Mouse (Mus musculus) left cerebral cortex, postnatal 36 days (tissue): ENCODE measurements at regions not wholly inside any gene's neighbourhood (a gene's known extent, or its start where the extent isn't known, plus 50 kb on each side); places are given as distances from the start of the nearest gene placed in this dataset.
A peak's percentile ranks its signal among the peaks of the same experiment; 100 is the strongest.

Experiments
- DNase-seq, 2 experiments: peaks; one replicate each; pipeline ENCODE4 v3.0.0; 2021 to 2022; ENCODE audit warnings: low spot score in 2 of 2, mixed read lengths in 1 of 2
- intact Hi-C: fragments of 180-260 bp; cut with DNase I; formaldehyde crosslinking; loops from one replicate; pipeline ENCODE4 v1.15.1; 2025

DNA sequence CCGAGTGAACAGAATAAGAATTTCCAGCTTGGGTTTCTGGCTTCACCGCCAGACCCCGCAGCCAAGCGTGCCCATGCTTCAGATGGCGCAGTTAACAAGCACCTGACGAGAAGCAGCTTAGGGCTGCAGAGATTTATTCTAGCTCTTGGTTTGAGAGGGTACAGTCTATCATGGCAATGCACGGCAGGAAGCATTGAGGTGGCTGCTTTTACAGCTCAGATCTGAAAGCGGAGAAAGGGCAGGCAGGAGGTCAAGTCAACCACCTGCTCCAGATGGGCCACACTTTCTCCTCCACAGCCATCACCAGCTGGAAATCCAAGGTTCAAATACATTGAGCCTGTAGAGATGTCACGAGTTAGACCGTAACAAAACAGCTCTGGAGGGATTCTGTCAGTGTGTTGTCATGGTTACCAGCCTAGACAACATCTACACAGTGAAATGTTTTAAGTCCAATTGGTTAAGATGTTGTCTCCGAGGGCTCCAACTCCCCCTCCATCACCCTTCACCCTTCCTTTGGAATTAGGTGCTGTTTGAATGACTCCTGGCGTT, 126.0 kb downstream of the Gm11011 start:
- no peak for DNase-seq
- intact Hi-C loops, result no loop called here

DNA sequence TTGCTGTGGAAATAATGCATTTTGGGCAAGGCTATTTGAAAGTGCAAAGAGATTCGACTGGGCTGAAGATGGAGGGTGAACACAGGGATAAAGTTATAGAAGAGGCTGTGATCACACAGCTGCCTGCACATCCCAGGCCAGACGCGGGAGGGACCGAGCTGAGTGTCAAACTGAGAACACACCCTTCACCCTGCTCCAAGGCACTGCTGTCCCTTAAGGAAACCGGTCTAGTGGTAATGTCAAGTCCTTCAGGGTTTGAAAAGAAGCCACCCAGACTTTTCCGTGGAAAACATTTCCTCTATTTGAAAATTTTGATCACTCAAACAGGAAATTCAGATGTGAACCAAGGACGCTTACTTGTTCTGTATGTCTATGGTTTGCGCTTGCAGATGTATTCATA, 134.6 kb downstream of the Gm11011 start:
- intact Hi-C loops, result no loop called here
- no peak for DNase-seq

DNA sequence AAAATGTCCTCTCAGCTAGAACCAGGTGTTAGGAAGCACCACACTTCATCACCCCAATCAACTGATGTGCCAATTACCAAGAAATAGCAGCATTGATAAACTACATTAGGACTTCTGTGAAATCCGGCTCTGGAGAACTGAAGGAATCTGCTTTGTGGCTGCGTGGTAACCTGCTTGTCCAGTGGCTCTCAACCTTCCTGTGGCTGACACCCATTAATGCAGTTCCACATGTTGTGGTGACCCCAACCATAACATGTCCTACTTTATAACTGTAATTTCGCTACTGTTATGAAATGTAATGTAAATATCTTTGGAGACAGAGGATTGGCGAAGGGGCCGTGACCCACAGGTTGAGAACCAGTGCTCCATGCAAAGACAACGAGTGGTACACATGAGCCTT, 136.7 kb downstream of the Gm11011 start:
- no peak for DNase-seq
- intact Hi-C loops, result no loop called here

DNA sequence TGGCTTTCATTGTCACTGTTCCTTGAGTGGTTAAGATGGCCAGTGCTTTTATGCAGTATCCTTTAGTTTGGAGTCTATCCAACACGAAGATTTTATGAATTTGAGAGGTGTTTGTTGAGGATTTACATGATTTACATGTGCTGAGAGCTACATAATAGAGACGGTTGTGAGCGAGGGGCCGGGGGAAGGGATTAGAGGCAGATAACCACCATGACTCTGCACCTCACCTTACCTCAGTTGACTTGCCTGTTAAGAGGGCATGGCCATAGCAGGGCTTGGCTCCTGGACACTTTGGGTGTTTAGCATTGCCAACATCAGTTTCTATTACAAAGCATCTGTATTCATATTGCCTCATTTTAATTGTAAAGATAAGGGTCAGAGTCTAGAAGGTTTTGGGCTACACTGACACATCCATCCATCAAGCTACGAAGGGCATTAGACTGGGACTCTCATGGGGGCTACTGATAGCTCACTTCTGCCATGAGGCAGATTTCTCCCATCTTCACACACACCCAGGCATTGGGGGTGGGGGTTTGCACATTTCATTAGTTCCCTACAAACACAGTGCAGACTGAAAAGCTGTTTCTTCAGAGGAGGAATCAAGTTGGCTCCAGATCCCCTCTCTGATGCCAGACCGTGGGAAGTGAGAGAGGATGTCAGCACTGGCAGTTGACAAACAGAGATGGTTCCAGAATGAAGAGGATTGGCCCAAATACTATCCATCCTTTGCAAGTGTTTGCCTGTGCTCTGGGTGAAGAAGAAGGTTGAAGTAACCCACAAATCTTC, 139.9 kb downstream of the Gm11011 start:
- peak; percentile 30 to 31 for DNase-seq
- intact Hi-C loops, result no loop called here

DNA sequence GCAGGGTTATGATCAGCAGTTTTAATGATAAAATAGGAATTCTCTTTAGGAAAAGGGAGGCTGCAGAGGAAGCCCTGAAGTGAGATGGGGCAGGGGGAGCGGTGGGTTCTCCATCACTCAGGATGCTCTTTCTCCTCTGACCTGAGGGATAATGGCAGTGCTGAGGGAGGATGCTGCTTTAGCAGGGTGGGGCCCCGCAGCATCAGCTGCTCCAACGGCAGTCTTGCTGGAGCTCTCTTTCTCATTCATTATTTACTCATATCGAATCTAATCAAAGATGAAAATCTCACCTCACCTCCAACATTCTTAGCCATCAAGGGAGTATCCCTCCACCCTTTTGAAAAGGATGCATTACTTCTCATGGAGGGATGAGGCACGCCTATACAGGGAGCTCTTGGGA, 141.7 kb downstream of the Gm11011 start:
- intact Hi-C loops, result no loop called here
- DNase-seq, result no peak

DNA sequence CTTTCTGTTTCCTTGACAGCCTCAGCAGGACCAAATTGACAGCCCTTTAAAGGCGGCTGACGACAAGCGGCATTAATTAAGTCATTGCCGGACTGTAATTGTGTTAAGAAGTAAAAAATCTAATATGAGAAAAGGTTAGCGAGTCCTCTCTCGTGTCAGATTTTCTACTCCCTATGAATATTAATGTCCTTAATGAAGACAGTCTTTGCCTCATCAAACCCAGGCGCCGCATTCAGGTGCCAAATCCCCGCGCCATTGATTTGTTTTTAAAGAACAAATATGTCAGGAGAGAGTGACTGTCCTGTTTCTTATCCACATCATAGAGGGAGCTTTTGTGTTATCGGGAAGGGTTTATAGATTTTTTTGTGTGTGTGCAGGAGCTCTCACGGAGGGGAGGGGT, 142.2 kb downstream of the Gm11011 start:
- intact Hi-C loops, result no loop called here
- DNase-seq, result no peak

DNA sequence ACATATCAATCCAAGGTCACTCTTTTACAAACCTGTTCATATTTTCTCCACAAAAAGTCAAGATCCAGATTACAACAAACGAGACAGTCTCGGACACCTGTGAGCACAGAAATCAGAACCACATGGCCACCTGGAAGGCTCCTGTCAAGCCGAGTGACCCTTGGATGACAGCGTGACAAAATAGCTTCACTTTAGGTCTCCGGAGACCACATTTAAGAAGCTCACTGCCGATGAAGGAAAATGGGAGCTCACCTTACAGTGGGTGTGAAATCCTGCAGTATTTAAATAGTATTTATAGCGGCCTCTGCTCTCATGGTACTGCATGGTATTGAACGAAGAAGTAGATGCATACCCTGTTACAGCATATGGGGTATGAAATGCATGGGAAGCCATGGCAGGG, 144.3 kb downstream of the Gm11011 start:
- intact Hi-C loops, result no loop called here

DNA sequence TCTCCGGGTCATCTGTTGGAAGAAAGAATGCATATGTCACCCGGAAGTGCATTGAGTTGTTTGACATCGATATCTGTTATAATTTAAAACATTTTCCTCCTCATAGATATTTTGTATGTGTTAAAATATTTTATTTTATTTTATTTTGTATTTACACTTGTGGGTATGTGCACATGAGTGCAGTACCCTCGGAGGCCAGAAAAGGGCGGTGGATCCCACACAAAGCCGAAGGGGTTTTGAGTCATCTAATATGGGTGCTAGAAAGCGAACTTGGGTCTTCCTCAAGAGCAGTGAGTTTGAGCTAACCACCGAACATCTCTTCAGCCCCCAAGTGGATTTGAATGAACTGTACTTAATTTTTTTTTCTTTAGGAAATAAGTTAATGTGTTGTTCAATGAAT, 156.0 kb downstream of the Gm11011 start:
- no peak for DNase-seq
- intact Hi-C loops, result no loop called here

More for the DNA sequence above, 144.3 kb downstream of the Gm11011 start:
- DNase-seq, result no peak

DNA sequence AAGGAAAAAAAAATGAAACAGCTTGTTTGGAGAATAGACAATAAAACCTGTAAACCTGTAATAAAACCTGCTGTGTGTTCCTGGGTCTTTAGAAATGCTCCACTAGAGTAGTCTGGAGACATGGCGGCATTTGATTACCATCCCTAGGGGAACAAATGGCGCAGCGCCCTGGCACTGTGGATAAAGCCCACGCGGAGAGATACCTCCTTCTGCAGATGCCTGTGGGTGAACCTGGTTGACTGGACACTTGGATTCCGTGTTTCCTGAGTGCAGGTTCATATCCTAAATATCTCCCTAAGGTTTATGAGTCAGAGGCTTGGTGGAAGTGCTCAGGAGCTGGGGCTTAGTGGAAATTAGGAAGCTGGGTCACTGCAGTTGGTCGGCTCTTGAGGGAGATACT, 158.1 kb downstream of the Gm11011 start:
- intact Hi-C loops, result no loop called here

DNA sequence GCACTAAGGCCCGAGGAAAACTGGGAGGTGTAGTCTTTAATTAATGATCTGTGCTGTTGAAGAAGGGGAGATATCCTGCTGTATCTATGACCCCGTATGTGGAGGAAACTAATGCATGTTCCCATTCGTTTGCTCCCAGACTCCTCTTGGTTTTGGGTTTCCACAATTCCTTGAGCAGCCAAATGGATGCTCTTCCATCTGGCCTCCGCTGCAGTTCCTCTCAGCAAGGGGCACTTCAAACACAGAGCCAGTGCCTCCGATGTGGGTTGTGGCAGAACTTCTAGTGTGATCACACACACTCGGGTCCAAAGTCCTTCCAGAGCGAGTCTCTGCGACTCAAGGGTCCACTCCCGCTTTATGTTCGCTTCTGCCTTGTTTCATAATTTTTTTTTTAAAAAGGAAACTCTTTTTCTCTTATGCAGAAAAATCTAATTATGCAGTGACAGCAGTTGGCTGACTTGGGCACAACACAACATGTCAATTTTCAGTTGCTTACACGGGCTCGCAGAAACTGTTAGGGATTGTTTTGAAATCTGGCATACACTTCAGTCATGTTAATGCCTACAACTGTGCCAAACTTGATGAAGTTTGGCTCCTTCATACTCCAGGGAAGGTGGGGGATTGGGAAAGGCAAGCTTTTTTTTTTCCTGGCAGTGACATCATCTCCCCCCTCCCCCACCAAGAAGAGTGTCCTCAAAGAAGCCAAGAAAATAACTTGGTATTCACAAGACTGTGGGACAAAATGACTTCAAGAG, 163.2 kb downstream of the Gm11011 start:
- intact Hi-C loops, result no loop called here
- DNase-seq, result no peak

More for the DNA sequence above, 158.1 kb downstream of the Gm11011 start:
- no peak for DNase-seq

DNA sequence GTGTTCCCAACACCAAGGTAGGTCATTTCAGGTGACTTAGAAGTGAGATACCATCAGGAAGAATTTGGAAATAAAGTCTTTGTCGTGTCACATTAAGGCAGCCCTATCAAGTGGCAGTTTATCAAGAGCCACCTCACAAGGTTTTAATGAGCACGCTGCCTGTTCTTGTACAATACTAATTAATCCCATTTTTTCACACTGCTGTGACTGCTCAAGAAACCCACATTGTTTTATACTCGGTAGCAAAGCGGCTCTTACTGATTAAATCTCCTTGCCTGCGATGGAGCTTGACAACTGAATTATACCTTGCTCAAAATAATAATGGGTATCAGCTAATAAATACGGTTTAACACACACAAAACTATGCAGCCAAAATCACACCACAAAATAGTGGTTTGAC, 175.2 kb downstream of the Gm11011 start:
- no peak for DNase-seq
- intact Hi-C loops, result no loop called here

DNA sequence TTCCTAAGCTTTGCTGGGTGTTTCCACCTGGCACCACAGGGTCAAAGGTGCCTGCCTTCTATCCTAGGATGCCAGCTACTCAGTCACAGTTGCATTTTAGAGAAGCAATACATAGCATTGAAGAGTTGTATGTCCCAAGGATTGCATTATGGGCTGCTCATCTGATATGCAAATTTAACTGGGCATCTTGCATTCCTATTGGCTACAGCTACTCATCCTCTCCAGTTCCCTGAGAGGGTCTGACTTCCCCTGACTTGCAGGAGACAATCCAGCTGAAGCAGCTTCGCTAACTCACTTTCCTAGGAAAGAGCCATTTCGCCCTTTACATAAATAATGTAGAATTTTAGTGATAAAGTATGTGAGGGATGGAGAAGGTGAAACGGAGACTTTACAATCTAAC, 177.5 kb downstream of the Gm11011 start:
- no peak for DNase-seq
- intact Hi-C loops, result no loop called here

DNA sequence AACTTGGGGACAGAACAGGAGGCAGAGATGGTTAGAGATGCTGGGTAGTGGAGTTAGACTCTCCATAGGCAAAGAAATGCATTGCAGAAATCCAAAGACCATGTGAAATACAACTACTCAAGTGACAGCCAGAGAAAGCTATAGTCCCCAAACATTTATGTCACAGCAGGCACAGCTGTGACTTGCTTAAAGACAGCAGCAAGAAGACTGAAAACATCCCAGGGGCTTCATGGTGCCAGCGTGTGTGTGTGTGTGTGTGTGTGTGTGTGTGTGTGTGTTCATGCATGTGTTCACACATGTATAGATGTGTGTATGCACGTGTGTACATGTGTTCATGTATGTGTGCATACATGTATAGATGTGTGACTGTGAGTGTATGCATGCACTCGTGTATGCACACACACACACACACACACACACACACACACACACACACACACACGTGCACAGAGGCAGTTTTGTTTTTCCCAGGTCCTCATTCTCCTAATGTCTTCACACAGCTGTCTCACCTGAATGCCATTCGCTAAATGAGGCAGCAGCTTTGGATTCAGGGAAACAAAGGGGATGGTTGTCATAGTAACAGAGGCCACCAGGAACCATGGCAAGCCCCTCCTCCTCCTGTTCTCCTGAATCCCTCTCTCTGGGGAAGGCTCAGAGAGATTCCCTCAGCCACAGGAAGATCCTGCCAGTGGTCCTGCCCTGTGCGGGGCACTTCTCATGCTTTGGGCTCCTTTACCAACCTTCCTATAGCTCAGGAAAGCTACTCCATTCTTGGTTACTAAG, 182.4 kb downstream of the Gm11011 start:
- DNase-seq, result peak in 1 of 2 experiments; percentile 4
- intact Hi-C loops, result no loop called here

DNA sequence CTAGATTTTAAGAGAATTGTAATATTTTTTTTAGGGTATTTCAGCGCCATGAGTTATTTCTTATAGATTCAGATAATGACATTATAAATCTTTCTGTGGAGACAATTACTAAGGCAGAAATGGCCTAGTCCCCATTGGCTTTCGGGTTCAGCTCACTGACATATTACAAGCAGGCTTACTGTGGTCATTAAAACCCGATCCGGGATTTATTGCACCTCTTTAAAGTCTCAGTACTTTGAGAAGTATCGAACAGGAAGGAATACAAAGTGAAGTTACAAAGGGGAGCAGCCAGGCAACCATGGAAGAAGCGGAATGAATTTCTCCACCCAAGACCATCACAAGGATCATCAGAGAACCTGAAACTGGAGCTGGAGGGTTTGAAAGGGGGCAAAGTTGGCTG, 189.8 kb downstream of the Gm11011 start:
- intact Hi-C loops, result no loop called here
- no peak for DNase-seq

DNA sequence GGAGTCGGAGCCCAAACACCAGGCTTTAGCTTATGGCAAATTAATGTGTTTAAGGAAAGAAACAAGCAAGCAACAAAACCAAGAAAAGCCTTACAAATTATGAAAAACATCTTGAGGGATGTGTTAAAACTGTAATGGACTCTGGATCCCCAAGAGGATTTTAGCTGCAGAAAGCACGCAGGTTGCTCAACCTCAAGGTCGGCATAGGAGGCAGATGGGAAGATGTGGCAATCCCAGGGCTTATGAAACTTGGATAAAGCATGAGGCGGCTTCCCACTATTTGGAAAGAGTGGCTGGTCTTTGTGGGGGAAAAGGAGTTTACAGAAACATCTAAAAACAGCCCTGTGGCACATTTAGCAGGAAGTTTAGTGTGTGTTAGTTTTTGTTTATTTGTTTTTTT, 190.5 kb downstream of the Gm11011 start:
- intact Hi-C loops, result no loop called here
- no peak for DNase-seq

DNA sequence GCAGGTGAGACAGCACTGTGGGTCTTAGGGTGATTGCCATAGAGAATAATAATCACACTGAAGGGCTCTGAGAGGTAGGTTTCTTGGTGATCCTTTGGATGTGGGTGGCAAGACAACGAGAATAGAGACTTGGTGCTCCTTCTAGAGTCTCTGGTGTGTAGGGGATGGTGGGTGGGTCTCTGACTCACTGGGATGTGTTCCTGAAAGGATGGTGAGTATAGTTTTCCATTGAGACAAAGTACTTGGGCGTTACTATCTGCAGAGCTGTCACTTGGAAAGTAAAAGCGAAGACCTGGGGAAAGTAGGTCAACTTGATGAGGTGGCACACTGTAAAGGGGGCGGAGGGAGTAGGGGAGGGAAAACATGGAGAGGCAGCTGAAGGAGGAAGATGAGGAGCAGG, 191.3 kb downstream of the Gm11011 start:
- intact Hi-C loops, result no loop called here

DNA sequence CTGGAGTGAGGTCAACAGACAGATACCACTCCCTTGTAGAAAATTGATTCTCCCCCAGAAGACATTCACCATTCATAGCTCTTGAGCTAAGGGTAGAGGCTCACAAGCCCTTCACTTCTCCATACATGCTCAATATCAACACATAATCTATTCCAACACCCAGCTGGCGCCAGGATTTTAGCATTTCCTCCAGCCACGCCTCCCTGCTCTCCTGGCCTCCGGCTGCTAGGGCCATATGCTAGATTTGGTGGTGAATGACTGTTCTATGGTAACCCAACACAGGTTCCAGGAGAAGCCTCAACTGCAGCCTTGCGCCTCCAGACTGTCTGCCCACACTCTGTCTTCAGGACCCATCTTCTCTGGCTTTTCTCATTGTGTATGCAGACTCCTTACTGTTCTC, 197.9 kb downstream of the Gm11011 start:
- DNase-seq, result peak; percentile 4 to 8
- intact Hi-C loops, result no loop called here

More for the DNA sequence above, 191.3 kb downstream of the Gm11011 start:
- peak; percentile 8 to 10 for DNase-seq

DNA sequence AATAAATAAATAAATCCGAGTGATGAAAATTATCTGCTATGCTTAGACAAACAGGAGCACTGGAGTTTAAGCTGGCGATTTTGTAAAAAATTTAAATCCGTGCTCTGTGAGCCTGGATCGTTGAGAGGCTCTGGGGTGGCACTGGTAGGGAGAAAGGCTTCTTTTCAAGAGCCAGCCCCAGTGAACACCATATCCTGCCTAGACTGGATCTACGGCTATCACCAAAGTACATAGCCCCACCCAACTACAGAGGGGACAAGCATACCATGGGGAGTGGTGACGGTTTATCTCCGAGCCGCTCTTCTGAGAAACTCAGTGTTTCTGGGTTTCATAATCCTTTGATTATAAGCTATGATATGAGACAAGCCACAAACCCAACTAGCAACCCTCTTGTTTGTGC, 199.0 kb downstream of the Gm11011 start:
- intact Hi-C loops, result no loop called here
- no peak for DNase-seq

DNA sequence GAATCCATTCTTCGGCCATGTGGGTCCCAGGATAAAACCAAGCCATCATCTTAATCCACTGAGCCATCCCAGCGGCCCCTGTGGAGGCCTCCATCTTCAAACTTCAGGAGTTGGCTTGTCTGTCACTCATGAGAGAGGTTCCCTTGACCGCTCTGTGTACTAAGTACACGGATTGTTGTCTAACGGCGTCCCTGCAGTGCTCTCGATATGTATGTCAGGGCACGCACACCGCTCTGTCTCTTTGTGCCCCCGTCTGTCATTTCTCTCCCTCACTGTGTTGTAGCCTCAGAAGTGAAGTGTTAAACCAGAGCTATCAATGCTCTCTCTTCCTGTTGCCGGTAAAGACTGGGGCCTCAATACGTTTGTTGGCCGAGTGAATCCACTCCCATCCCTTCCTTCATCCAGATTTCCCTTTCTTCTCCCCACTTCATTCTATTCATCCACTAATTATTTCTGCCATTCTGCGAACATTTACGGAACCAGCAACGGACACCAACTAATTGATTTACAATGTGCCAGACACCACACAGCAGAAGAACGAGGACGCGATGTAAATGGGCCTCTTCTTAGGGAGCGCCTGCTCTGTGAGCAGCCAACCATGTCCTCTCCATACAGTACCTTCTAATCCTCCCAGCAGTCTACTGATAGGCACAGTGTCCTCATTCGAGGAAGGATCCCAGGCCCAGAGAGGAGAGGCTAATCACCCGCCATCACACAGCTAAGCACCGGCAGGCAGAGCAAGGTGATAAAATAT, 199.6 kb downstream of the Gm11011 start:
- intact Hi-C loops, result no loop called here
- DNase-seq, result no peak

DNA sequence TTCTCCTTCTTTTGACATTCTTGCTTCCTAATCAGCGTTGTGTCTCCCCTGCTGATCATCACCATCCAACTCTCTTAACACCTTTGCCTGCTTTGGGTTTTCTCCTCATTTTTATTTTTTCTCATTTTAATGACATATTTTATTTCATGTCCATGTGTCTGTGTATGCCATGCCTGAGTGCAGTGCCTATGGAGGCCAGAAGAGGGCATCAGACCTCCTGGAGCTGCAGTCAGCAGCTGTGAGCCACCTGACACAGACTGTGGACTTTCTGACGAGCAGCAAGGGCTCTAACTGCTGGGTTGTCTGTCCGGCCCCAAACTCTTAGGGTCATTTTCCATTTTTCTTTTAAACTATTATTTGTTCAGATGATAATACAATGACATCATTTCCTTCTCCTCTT, 203.8 kb downstream of the Gm11011 start:
- intact Hi-C loops, result no loop called here
- no peak for DNase-seq
